Comparison of ENCODE assay signal across 8 mouse cellular contexts in genomic region chr8:94857011-94857345, GRCm38 (mm10). TPM values are rescaled to one million over a fixed set of nuclear protein-coding genes. Genes with fewer than 3 reads are reported as not detected.
DNase-seq lines count a peak whose midpoint lies in the region; ATAC-seq and TF ChIP-seq lines count a peak whose summit lies in the region.

No protein-coding gene starts in this region.

- H3K36me3 ChIP-seq in limb, embryonic 10.5 days, result peaks cover 59% of the 10 kb centered on the region
- H3K36me3 ChIP-seq in neural tube, embryonic 13.5 days, result peaks cover 51% of the 10 kb centered on the region

- H3K27ac ChIP-seq in left cerebral cortex, adult 2 months, result peak overlapping the region; percentile 93
- peak overlapping the region; percentile 90; the same call in 1 of the 2 replicates for H3K27ac ChIP-seq in limb, embryonic 10.5 days
- H3K27ac ChIP-seq in neural tube, embryonic 13.5 days (replicated peaks), result no peak overlapping the region

- DNase-seq in left cerebral cortex, adult 2 months (ENCODE audit: extremely low spot score in 1 of 2, low spot score in 2 of 2), result no peak
- DNase-seq in left cerebral cortex, postnatal 4 days, result no peak
- no peak for DNase-seq in limb, embryonic 10.5 days (ENCODE audit: low spot score)
- no peak for DNase-seq in left cerebral cortex, postnatal 14 days (ENCODE audit: low spot score in 2 of 2)
- DNase-seq in embryo, embryonic 10 days (ENCODE audit: low spot score), result no peak

- intact Hi-C loops in left cerebral cortex, adult 2 months (cut with DNase I), result no loop called here
- intact Hi-C loops in left cerebral cortex, postnatal 4 days (cut with DNase I), result no loop called here
- intact Hi-C loops in left cerebral cortex, postnatal 14 days (cut with DNase I), result loop anchor here (5.0 kb wide), 1 partner anchor 50 kb away; no protein-coding TSS in a partner anchor

- no peaks in the 10 kb centered on the region for H3K9me3 ChIP-seq in limb, embryonic 10.5 days (replicated peaks)
- no peaks in the 10 kb centered on the region for H3K9me3 ChIP-seq in neural tube, embryonic 13.5 days

- peaks cover 20% of the 10 kb centered on the region for H3K4me1 ChIP-seq in limb, embryonic 10.5 days
- H3K4me1 ChIP-seq in neural tube, embryonic 13.5 days (replicated peaks), result peaks cover 19% of the 10 kb centered on the region

- H3K4me3 ChIP-seq in left cerebral cortex, adult 2 months, result peak overlapping the region; percentile 96
- peak overlapping the region; percentile 92 for H3K4me3 ChIP-seq in limb, embryonic 10.5 days
- H3K4me3 ChIP-seq in neural tube, embryonic 13.5 days, result peak overlapping the region; percentile 86

- no peak for TF ChIP-seq CTCF in left cerebral cortex, adult 2 months (IDR thresholded peaks at IDR 0.05)

- peak overlapping the region; percentile 28 for H3K4me2 ChIP-seq in neural tube, embryonic 13.5 days

- 0 out of 2 replicates have a peak overlapping the region, but pooled peaks have one; percentile 13 for H3K9ac ChIP-seq in neural tube, embryonic 13.5 days

- ATAC-seq in erythroid progenitor cell, adult 5-6 weeks (replicated peaks; ENCODE audit: low FRiP score, poor library complexity, severe bottlenecking), result 0 out of 2 replicates have a peak, but pooled peaks have one; percentile 3
- ATAC-seq in neural tube, embryonic 13.5 days (ENCODE audit: low read depth), result peak; percentile 19
- no peak for ATAC-seq in monocyte, adult 5-6 weeks (replicated peaks; ENCODE audit: insufficient number of reproducible peaks, low FRiP score, low TSS enrichment, poor library complexity, severe bottlenecking)

- no peaks in the 10 kb centered on the region for H3K27me3 ChIP-seq in limb, embryonic 10.5 days (ENCODE audit: low read depth, poor library complexity, severe bottlenecking)
- H3K27me3 ChIP-seq in neural tube, embryonic 13.5 days, result no peaks in the 10 kb centered on the region

- 33% methylated on average over 5 of the region's 5 CpGs for WGBS in limb, embryonic 10.5 days
- 32% methylated on average over 5 of the region's 5 CpGs for WGBS in neural tube, embryonic 13.5 days

RNA-seq across cellular contexts. Expression of gene Polr2c, which starts 0.3 kb away (rescaled TPM):
- 10 to 100 TPM; 72.1 to 79.8 TPM for total RNA-seq in left cerebral cortex, adult 2 months (2021)
- 10 to 100 TPM; 53.6 to 63.3 TPM for total RNA-seq in left cerebral cortex, postnatal 4 days (2021)
- 34.0 and 42.2 TPM in 2 replicates for total RNA-seq in erythroid progenitor cell, adult 5-6 weeks (2015; ENCODE audit: low replicate concordance)
- total RNA-seq in erythroid progenitor cell, adult 5-6 weeks (2017; ENCODE audit: low replicate concordance), result 17.5 and 40.3 TPM in 2 replicates
- polyA plus RNA-seq in limb, embryonic 10.5 days (2016; fragmentation: Nextera tagmentation; extraction: Ambion mirVana), result 201 and 208 TPM in 2 replicates
- polyA plus RNA-seq in neural tube, embryonic 13.5 days (2015; fragmentation: Nextera tagmentation; extraction: Ambion mirVana), result 116 and 125 TPM in 2 replicates
- 10 to 100 TPM; 52.0 to 60.5 TPM for total RNA-seq in left cerebral cortex, postnatal 14 days (2021)
- total RNA-seq in monocyte, adult 5-6 weeks (2017), result 36.9 to 49.4 TPM (median 40.6 TPM) in 3 replicates

RNA-seq across cellular contexts. Expression of gene Ciapin1, which starts 18.8 kb away (rescaled TPM):
- total RNA-seq in left cerebral cortex, adult 2 months (2021), result 10 to 100 TPM; 71.4 to 76.8 TPM
- total RNA-seq in left cerebral cortex, postnatal 4 days (2021), result 10 to 100 TPM; 84.3 to 84.6 TPM
- 27.4 and 66.7 TPM in 2 replicates for total RNA-seq in erythroid progenitor cell, adult 5-6 weeks (2015; ENCODE audit: low replicate concordance)
- 36.8 and 46.6 TPM in 2 replicates for total RNA-seq in erythroid progenitor cell, adult 5-6 weeks (2017; ENCODE audit: low replicate concordance)
- polyA plus RNA-seq in limb, embryonic 10.5 days (2016; fragmentation: Nextera tagmentation; extraction: Ambion mirVana), result 195 and 198 TPM in 2 replicates
- 178 and 204 TPM in 2 replicates for polyA plus RNA-seq in neural tube, embryonic 13.5 days (2015; fragmentation: Nextera tagmentation; extraction: Ambion mirVana)
- 10 to 100 TPM; 73.9 to 76.7 TPM for total RNA-seq in left cerebral cortex, postnatal 14 days (2021)
- total RNA-seq in monocyte, adult 5-6 weeks (2017), result 17.0 to 23.7 TPM (median 17.3 TPM) in 3 replicates

RNA-seq across cellular contexts. Expression of gene Coq9, which starts 18.9 kb away (rescaled TPM):
- 10 to 100 TPM; 84.5 to 89.1 TPM for total RNA-seq in left cerebral cortex, adult 2 months (2021)
- total RNA-seq in left cerebral cortex, postnatal 4 days (2021), result 10 to 100 TPM; 41.8 to 42.4 TPM
- 27.8 and 34.8 TPM in 2 replicates for total RNA-seq in erythroid progenitor cell, adult 5-6 weeks (2015; ENCODE audit: low replicate concordance)
- total RNA-seq in erythroid progenitor cell, adult 5-6 weeks (2017; ENCODE audit: low replicate concordance), result 42.1 and 47.1 TPM in 2 replicates
- 51.2 and 65.5 TPM in 2 replicates for polyA plus RNA-seq in limb, embryonic 10.5 days (2016; fragmentation: Nextera tagmentation; extraction: Ambion mirVana)
- 57.7 and 64.4 TPM in 2 replicates for polyA plus RNA-seq in neural tube, embryonic 13.5 days (2015; fragmentation: Nextera tagmentation; extraction: Ambion mirVana)
- total RNA-seq in left cerebral cortex, postnatal 14 days (2021), result 10 to 100 TPM; 77.1 to 81.3 TPM
- 23.0 to 27.5 TPM (median 25.1 TPM) in 3 replicates for total RNA-seq in monocyte, adult 5-6 weeks (2017)

RNA-seq across cellular contexts. Expression of gene Dok4, which starts 19.2 kb away (rescaled TPM):
- total RNA-seq in left cerebral cortex, adult 2 months (2021), result 10 to 100 TPM; 17.6 to 19.2 TPM
- 100 to 1,000 TPM; 181 to 191 TPM for total RNA-seq in left cerebral cortex, postnatal 4 days (2021)
- 12.2 and 13.0 TPM in 2 replicates for total RNA-seq in erythroid progenitor cell, adult 5-6 weeks (2015; ENCODE audit: low replicate concordance)
- 11.0 and 12.8 TPM in 2 replicates for total RNA-seq in erythroid progenitor cell, adult 5-6 weeks (2017; ENCODE audit: low replicate concordance)
- polyA plus RNA-seq in limb, embryonic 10.5 days (2016; fragmentation: Nextera tagmentation; extraction: Ambion mirVana), result 23.4 and 33.1 TPM in 2 replicates
- 80.2 and 103 TPM in 2 replicates for polyA plus RNA-seq in neural tube, embryonic 13.5 days (2015; fragmentation: Nextera tagmentation; extraction: Ambion mirVana)
- 10 to 100 TPM; 42.3 to 44.1 TPM for total RNA-seq in left cerebral cortex, postnatal 14 days (2021)
- 0.97 to 4.5 TPM (median 1.2 TPM) in 3 replicates for total RNA-seq in monocyte, adult 5-6 weeks (2017)

RNA-seq across cellular contexts. Expression of gene Ccl17, which starts 46.7 kb away (rescaled TPM):
- total RNA-seq in left cerebral cortex, adult 2 months (2021), result 1 to 10 TPM; 4.6 to 7.9 TPM
- total RNA-seq in left cerebral cortex, postnatal 4 days (2021), result 1 to 10 TPM; 2.4 to 2.8 TPM
- not detected in 2 replicates for total RNA-seq in erythroid progenitor cell, adult 5-6 weeks (2015; ENCODE audit: low replicate concordance)
- total RNA-seq in erythroid progenitor cell, adult 5-6 weeks (2017; ENCODE audit: low replicate concordance), result not detected in 2 replicates
- not detected in 2 replicates for polyA plus RNA-seq in limb, embryonic 10.5 days (2016; fragmentation: Nextera tagmentation; extraction: Ambion mirVana)
- polyA plus RNA-seq in neural tube, embryonic 13.5 days (2015; fragmentation: Nextera tagmentation; extraction: Ambion mirVana), result not detected in 2 replicates
- 10 to 100 TPM; 17.7 to 18.3 TPM for total RNA-seq in left cerebral cortex, postnatal 14 days (2021)
- total RNA-seq in monocyte, adult 5-6 weeks (2017), result not detected in 3 replicates
